Mouse (Mus musculus): Measurements from ENCODE around the gene Oxa1l.

- TF ChIP-seq CTCF (conservative IDR thresholded peaks at IDR 0.05; ENCODE audit: insufficient read depth, insufficient read length, low read depth, low read length) = peak; percentile 73
- no peak for TF ChIP-seq POLR2A (IDR thresholded peaks at IDR 0.05; ENCODE audit: low read depth, low read length)
These were observed 15.3 kb downstream of the Oxa1l start for GRCm38 (mm10) chr14:54375916-54376315.

Data from kidney, adult 2 months (tissue).